Comparison of ENCODE assay signal across 8 mouse cellular contexts in genomic region chr17:24960135-24960851, GRCm38 (mm10). TPM values are rescaled to one million over a fixed set of nuclear protein-coding genes. Genes with fewer than 3 reads are reported as not detected.
DNase-seq lines count a peak whose midpoint lies in the region; ATAC-seq and TF ChIP-seq lines count a peak whose summit lies in the region.

Gene Jpt2 (minus strand): TSS chr17:24960689.

- peak; percentile 98 for DNase-seq in CH12.LX (ENCODE audit: extremely low read depth)
- peak; percentile 94 for DNase-seq in c-Kit-negative CD71-positive TER-119-positive erythroid progenitor cells, embryonic 14.5 days (ENCODE audit: low read depth, low spot score)
- peak; percentile 92 for DNase-seq in fibroblast of lung, adult 2 months (ENCODE audit: low read depth)
- DNase-seq in kidney, postnatal 36 days = peak; percentile 99
- peak; percentile 96 to 97 (median 96) for DNase-seq in liver, embryonic 14.5 days (ENCODE audit: low read depth in 3 of 3, low spot score in 3 of 3)
- DNase-seq in neural tube, embryonic 10.5 days (ENCODE audit: extremely low spot score, low spot score) = peak; percentile 98

- H3K9ac ChIP-seq in CH12.LX (ENCODE audit: insufficient read depth, low read depth) = peak within 1 kb of the TSS; percentile 73
- H3K9ac ChIP-seq in heart, embryonic 16.5 days (ENCODE audit: low read length) = peak within 1 kb of the TSS; percentile 90
- H3K9ac ChIP-seq in liver, embryonic 14.5 days (replicated peaks) = peak within 1 kb of the TSS; percentile 76
- H3K9ac ChIP-seq in stomach, embryonic 15.5 days = peak within 1 kb of the TSS; percentile 80

- TF ChIP-seq EP300 in CH12.LX (IDR thresholded peaks at IDR 0.05; ENCODE audit: low read length) = no peak
- no peak; the same call in 1 of the 2 replicates for TF ChIP-seq EP300 in liver, embryonic 14.5 days (IDR thresholded peaks at IDR 0.05; ENCODE audit: low read depth)

- peak within 1 kb of the TSS; percentile 90 to 96 (median 93) for H3K4me3 ChIP-seq in CH12.LX (replicated peaks in 1 of 3; ENCODE audit: low read depth in 2 of 3, low read length in 2 of 3, poor library complexity in 1 of 3)
- peak within 1 kb of the TSS; percentile 98 for H3K4me3 ChIP-seq in heart, embryonic 16.5 days (ENCODE audit: low read length)
- peak within 1 kb of the TSS; percentile 61 to 82 for H3K4me3 ChIP-seq in liver, embryonic 14.5 days (ENCODE audit: insufficient read depth in 1 of 2, low read depth in 2 of 2, low read length in 2 of 2)
- peak within 1 kb of the TSS; percentile 78 for H3K4me3 ChIP-seq in stomach, embryonic 15.5 days (replicated peaks)

- TF ChIP-seq POLR2A in CH12.LX (IDR thresholded peaks at IDR 0.05; ENCODE audit: low read depth, low read length) = peak; percentile 76; the same call in 1 of the 2 replicates

- H3K27me3 ChIP-seq in CH12.LX (replicated peaks) = no peaks in the 10 kb centered on the region
- H3K27me3 ChIP-seq in heart, embryonic 16.5 days (ENCODE audit: control insufficient read depth, insufficient read depth, low read length) = no peaks in the 10 kb centered on the region
- H3K27me3 ChIP-seq in liver, embryonic 14.5 days (ENCODE audit: control insufficient read depth, insufficient read depth, low read length) = no peaks in the 10 kb centered on the region
- H3K27me3 ChIP-seq in stomach, embryonic 15.5 days (replicated peaks) = no peaks in the 10 kb centered on the region

- peak within 1 kb of the TSS; percentile 54 for H3K27ac ChIP-seq in CH12.LX (ENCODE audit: insufficient read depth, low read depth)
- H3K27ac ChIP-seq in heart, embryonic 16.5 days (ENCODE audit: low read length) = peak within 1 kb of the TSS; percentile 86
- H3K27ac ChIP-seq in liver, embryonic 14.5 days = peak within 1 kb of the TSS; percentile 26
- H3K27ac ChIP-seq in stomach, embryonic 15.5 days = peak within 1 kb of the TSS; percentile 87

- H3K4me1 ChIP-seq in CH12.LX (ENCODE audit: control insufficient read depth in 1 of 2, insufficient read depth in 2 of 2) = peaks cover 3 to 23% of the 10 kb centered on the region in 2 experiments
- peaks cover 9% of the 10 kb centered on the region for H3K4me1 ChIP-seq in heart, embryonic 16.5 days (ENCODE audit: control insufficient read depth, insufficient read depth, low read length)
- H3K4me1 ChIP-seq in liver, embryonic 14.5 days (replicated peaks; ENCODE audit: control insufficient read depth in 2 of 2, insufficient read depth in 2 of 2, low read length in 1 of 2) = peaks cover under 1 to 8% of the 10 kb centered on the region in 2 experiments
- 0 out of 2 replicates have a peak, but pooled peaks cover 5% of the 10 kb centered on the region for H3K4me1 ChIP-seq in stomach, embryonic 15.5 days

- dilution Hi-C loops in CH12.LX (cut with MboI; ENCODE audit: extremely low pct_ligation_motif_present, extremely low pct_unique_long_range_greater_than_20kb, low sequenced_read_pairs) = no loop called here

- under 1% methylated on average over 59 of the region's 59 CpGs for WGBS in heart, embryonic 16.5 days
- WGBS in liver, embryonic 14.5 days (ENCODE audit: insufficient replicate concordance) = under 1% methylated on average over 59 of the region's 59 CpGs
- under 1% methylated on average over 59 of the region's 59 CpGs for WGBS in stomach, embryonic 15.5 days

- peak within 1 kb of the TSS; percentile 80 for H3K4me2 ChIP-seq in CH12.LX (ENCODE audit: insufficient read depth, low read depth, poor library complexity, severe bottlenecking)
- peak within 1 kb of the TSS; percentile 87 for H3K4me2 ChIP-seq in heart, embryonic 16.5 days (ENCODE audit: low read depth, low read length)
- peak within 1 kb of the TSS; percentile 67 for H3K4me2 ChIP-seq in liver, embryonic 14.5 days (ENCODE audit: low read depth)
- H3K4me2 ChIP-seq in stomach, embryonic 15.5 days = peak within 1 kb of the TSS; percentile 64

- TF ChIP-seq CTCF in CH12.LX (conservative IDR thresholded peaks at IDR 0.05 in 1 of 2, IDR thresholded peaks at IDR 0.05 in 1 of 2; ENCODE audit: low read depth in 2 of 2, low read length in 2 of 2) = peak in 1 of 2 experiments; percentile 53; a peak in 2 of 4 replicates
- TF ChIP-seq CTCF in liver, embryonic 14.5 days (IDR thresholded peaks at IDR 0.05; ENCODE audit: low read depth) = peak; percentile 86

- H3K9me3 ChIP-seq in CH12.LX (replicated peaks; ENCODE audit: low read length) = no peaks in the 10 kb centered on the region
- H3K9me3 ChIP-seq in heart, embryonic 16.5 days (replicated peaks; ENCODE audit: control insufficient read depth, low read length) = no peaks in the 10 kb centered on the region
- no peaks in the 10 kb centered on the region for H3K9me3 ChIP-seq in liver, embryonic 14.5 days (ENCODE audit: control insufficient read depth, low read length)
- H3K9me3 ChIP-seq in stomach, embryonic 15.5 days = no peaks in the 10 kb centered on the region

- H3K79me2 ChIP-seq in CH12.LX (replicated peaks; ENCODE audit: control insufficient read depth, extremely low read depth, insufficient read depth, poor library complexity, severe bottlenecking) = peaks cover 43% of the 10 kb centered on the region

- in situ Hi-C loops in CH12.LX (cut with MboI; ENCODE audit: low pct_ligation_motif_present, low pct_unique_long_range_greater_than_20kb, low sequenced_read_pairs) = no loop called here

- H3K36me3 ChIP-seq in CH12.LX (replicated peaks in 1 of 2; ENCODE audit: control insufficient read depth in 1 of 2, insufficient read depth in 1 of 2, low read length in 1 of 2) = peaks cover 34 to 60% of the 10 kb centered on the region in 2 experiments
- H3K36me3 ChIP-seq in heart, embryonic 16.5 days (ENCODE audit: control insufficient read depth, insufficient read depth) = peaks cover 41% of the 10 kb centered on the region
- peaks cover 42% of the 10 kb centered on the region for H3K36me3 ChIP-seq in liver, embryonic 14.5 days (replicated peaks; ENCODE audit: control insufficient read depth, insufficient read depth, low read depth)
- peaks cover 31% of the 10 kb centered on the region for H3K36me3 ChIP-seq in stomach, embryonic 15.5 days

- no peak for TF ChIP-seq RAD21 in CH12.LX (IDR thresholded peaks at IDR 0.05; ENCODE audit: low read depth, low read length)

- peak; percentile 100 for ATAC-seq in heart, embryonic 16.5 days (replicated peaks; ENCODE audit: extremely low read depth, insufficient read depth, low FRiP score)
- ATAC-seq in liver, embryonic 14.5 days (ENCODE audit: insufficient read depth) = peak; percentile 100
- ATAC-seq in stomach, embryonic 15.5 days (ENCODE audit: insufficient read depth, low FRiP score, low read depth) = peak; percentile 100

TF ChIP-seq in CH12.LX, 34 proteins besides CTCF, POLR2A, EP300 and RAD21:
- TF ChIP-seq TCF12 (IDR thresholded peaks at IDR 0.05; ENCODE audit: low read depth, low read length) = peak; percentile 71
- no peak for TF ChIP-seq ETS1 (conservative IDR thresholded peaks at IDR 0.05; ENCODE audit: low read depth, low read length)
- TF ChIP-seq TBP (conservative IDR thresholded peaks at IDR 0.05; ENCODE audit: low read depth, low read length) = 0 out of 2 replicates have a peak, but pooled peaks have one; percentile 55
- TF ChIP-seq MYC (IDR thresholded peaks at IDR 0.05; ENCODE audit: low read depth, low read length) = peak; percentile 86
- TF ChIP-seq ZMIZ1 (IDR thresholded peaks at IDR 0.05; ENCODE audit: low read depth, low read length) = peak; percentile 86
- peak; percentile 95 for TF ChIP-seq CHD2 (IDR thresholded peaks at IDR 0.05; ENCODE audit: low read length)
- TF ChIP-seq USF2 (conservative IDR thresholded peaks at IDR 0.05; ENCODE audit: low read depth, low read length) = no peak
- TF ChIP-seq KAT2A (IDR thresholded peaks at IDR 0.05; ENCODE audit: insufficient replicate concordance, low read length) = 0 out of 2 replicates have a peak, but pooled peaks have one; percentile 44
- TF ChIP-seq UBTF (IDR thresholded peaks at IDR 0.05; ENCODE audit: low read depth, low read length) = no peak
- peak; percentile 27; the same call in 1 of the 2 replicates for TF ChIP-seq MEF2A (IDR thresholded peaks at IDR 0.05; ENCODE audit: borderline replicate concordance, low read depth, low read length)
- no peak for TF ChIP-seq CHD1 (IDR thresholded peaks at IDR 0.05; ENCODE audit: low read depth, low read length)
- no peak for TF ChIP-seq PAX5 (IDR thresholded peaks at IDR 0.05; ENCODE audit: low read length)
- peak; percentile 68; the same call in 1 of the 2 replicates for TF ChIP-seq E2F4 (IDR thresholded peaks at IDR 0.05; ENCODE audit: insufficient replicate concordance, low read depth, low read length)
- peak; percentile 85; the same call in 1 of the 2 replicates for TF ChIP-seq MAZ (IDR thresholded peaks at IDR 0.05; ENCODE audit: low read depth, low read length)
- TF ChIP-seq SIN3A (IDR thresholded peaks at IDR 0.05; ENCODE audit: low read length) = peak; percentile 70; the same call in 1 of the 2 replicates
- no peak for TF ChIP-seq GABPA (IDR thresholded peaks at IDR 0.05; ENCODE audit: insufficient replicate concordance, low read depth, low read length)
- peak; percentile 74 for TF ChIP-seq NRF1 (IDR thresholded peaks at IDR 0.05; ENCODE audit: low read depth, low read length)
- no peak for TF ChIP-seq RCOR1 (conservative IDR thresholded peaks at IDR 0.05; ENCODE audit: low read depth, low read length)
- TF ChIP-seq MAX (IDR thresholded peaks at IDR 0.05; ENCODE audit: low read length) = peak; percentile 57
- 0 out of 2 replicates have a peak, but pooled peaks have one; percentile 3 for TF ChIP-seq MAFK (IDR thresholded peaks at IDR 0.05; ENCODE audit: insufficient replicate concordance, low read length)
- TF ChIP-seq ELF1 (IDR thresholded peaks at IDR 0.05; ENCODE audit: low read depth, low read length) = no peak
- TF ChIP-seq BHLHE40 (IDR thresholded peaks at IDR 0.05; ENCODE audit: low read depth, low read length) = no peak
- TF ChIP-seq HCFC1 (IDR thresholded peaks at IDR 0.05; ENCODE audit: low read depth, low read length) = peak; percentile 62; the same call in 1 of the 2 replicates
- no peak for TF ChIP-seq USF1 (IDR thresholded peaks at IDR 0.05; ENCODE audit: low read depth, low read length)
- peak; percentile 58 for TF ChIP-seq NELFE (IDR thresholded peaks at IDR 0.05; ENCODE audit: low read depth, low read length)
- no peak for TF ChIP-seq ZC3H11A (IDR thresholded peaks at IDR 0.05; ENCODE audit: low read depth, low read length)
- peak; percentile 94 for TF ChIP-seq MXI1 (IDR thresholded peaks at IDR 0.05; ENCODE audit: low read depth, low read length)

RNA-seq across cellular contexts. Expression of gene Jpt2, which starts in this region (rescaled TPM):
- total RNA-seq in CH12.LX (2012; rRNA removed) (33.5 and 48.9 TPM in 2 replicates), CH12.LX (2014; rRNA removed) (67.6 and 70.9 TPM in 2 replicates)
- 60.2 and 62.9 TPM in 2 replicates for polyA plus RNA-seq in CH12.LX (2012; ENCODE audit: insufficient read length, low read depth)
- 79.3 and 82.5 TPM in 2 replicates for polyA plus RNA-seq in heart, embryonic 16.5 days (2015; fragmentation: Nextera tagmentation; extraction: Ambion mirVana)
- polyA plus RNA-seq in liver, embryonic 14.5 days (2012; rRNA removed) = 18.9 and 24.3 TPM in 2 replicates
- 31.6 and 34.3 TPM in 2 replicates for polyA plus RNA-seq in liver, embryonic 14.5 days (2014; fragmentation: Nextera tagmentation; extraction: Ambion mirVana)
- 183 and 204 TPM in 2 replicates for polyA plus RNA-seq in stomach, embryonic 15.5 days (2015; fragmentation: Nextera tagmentation; extraction: Ambion mirVana)

Comparison
In these comparisons a context has a peak if more than half of its experiments do, and no peak if none do; other contexts are left out.
1. Peak in every context shown above with its lines: DNase-seq, ATAC-seq, H3K4me3 ChIP-seq and H3K27ac ChIP-seq.
2. H3K27ac ChIP-seq: peak in every context shown above with its lines; median percentile 87 in stomach, embryonic 15.5 days; 86 in heart, embryonic 16.5 days; 54 in CH12.LX; 26 in liver, embryonic 14.5 days.